Mouse (Mus musculus): Measurements from ENCODE around the gene Gm8332.
"Not testable (repeated sequence)": the region's sequence is repeated elsewhere in the genome, so short reads cannot be mapped to it uniquely, and the experiment has no call there.

Gene Gm8332

GRCm38 (mm10) chr12:88250000-88250399, at the start of gene Gm8332:
Gene Gm8332, minus strand, starts transcription at chr12:88250100.
- DNase-seq, result not testable (repeated sequence)

DNA sequence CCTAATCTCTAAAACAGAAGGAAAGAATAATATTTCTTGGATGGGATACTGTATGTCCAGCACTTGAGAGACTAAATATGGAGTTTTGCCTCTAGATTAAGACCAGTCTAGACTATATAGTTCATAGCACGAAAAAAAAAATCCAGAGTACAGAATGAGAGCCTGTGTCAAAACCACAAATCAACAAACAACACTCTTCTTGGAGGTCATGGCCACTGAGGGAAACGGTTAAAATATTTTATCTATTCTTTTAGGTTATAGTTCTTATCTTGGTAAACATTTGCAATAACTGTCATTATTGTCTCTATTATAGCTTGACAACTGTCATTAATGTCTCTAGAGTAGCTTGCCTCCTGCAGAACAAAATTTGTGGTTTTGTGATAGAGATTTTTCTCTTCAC, 47.3 kb upstream of the Gm8332 start:
- not testable (repeated sequence) for DNase-seq

DNA sequence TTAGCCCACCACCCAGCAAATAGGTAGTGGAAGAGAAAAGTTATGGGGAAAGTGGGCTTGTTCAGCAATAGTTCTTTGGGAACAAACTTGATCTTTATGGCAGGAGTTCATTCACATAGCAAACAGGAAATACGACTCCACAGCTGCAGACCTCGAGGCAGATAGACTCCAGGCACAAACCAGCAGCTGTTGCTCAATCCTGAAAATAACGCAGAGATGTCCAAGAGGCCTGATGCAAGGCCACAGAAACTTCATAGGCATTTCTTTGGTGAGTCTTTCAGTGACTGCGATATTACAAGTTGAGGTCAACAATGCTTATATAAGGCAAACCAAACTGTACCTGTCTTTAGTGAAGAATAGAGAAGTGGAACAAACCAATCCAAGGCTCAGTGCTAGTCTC, 43.2 kb upstream of the Gm8332 start:
- DNase-seq, result not testable (repeated sequence)

DNA sequence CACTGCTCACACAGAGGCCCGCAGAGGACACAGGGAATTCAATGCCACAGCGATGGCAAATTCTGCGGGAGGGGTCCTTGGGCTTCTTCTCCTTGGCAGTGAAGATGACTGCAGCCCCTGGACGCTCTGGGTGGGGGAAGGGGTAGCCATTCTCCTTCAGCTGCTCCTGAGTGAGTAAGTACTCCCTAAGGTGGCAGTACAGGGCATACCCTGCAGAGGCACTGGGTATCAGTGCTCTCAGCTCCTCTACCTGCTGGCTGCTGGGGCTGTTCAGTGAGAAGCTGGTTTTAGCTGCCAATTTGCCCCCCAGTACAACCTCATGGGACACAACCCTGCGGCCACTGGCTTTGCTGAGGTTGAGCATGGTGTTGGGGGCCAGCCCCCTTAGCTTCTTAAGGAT, 35.3 kb upstream of the Gm8332 start:
- DNase-seq, result not testable (repeated sequence)

GRCm38 (mm10) chr12:88274400-88274799, 24.5 kb upstream of the Gm8332 start, which contains the start of gene Gm5662:
Gene Gm5662, minus strand, starts transcription at chr12:88274500.
- not testable (repeated sequence) for DNase-seq

DNA sequence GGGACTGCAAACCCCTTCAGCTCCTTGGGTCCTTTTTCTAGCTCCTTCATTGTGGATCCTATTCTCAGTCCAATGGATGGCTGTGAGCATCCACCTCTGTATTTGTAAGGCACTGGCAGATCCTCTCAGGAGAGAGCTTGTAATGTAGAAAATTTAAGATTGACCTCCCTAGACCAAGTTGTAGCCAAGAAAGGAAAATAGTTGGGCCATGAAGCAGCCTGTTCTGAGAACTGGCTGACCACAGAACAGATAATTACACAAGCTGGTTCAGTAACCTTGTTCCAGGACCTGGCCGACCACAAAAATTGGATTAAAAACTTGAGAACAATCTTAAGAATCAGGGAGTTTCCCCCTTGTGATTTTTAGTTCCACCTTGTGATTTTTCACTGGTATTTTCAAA, 7.3 kb upstream of the Gm8332 start:
- DNase-seq, result no peak

- DNase-seq, result not testable (repeated sequence)
Measured at GRCm38 (mm10) chr12:88255917-88256316, 6.0 kb upstream of the Gm8332 start.

DNA sequence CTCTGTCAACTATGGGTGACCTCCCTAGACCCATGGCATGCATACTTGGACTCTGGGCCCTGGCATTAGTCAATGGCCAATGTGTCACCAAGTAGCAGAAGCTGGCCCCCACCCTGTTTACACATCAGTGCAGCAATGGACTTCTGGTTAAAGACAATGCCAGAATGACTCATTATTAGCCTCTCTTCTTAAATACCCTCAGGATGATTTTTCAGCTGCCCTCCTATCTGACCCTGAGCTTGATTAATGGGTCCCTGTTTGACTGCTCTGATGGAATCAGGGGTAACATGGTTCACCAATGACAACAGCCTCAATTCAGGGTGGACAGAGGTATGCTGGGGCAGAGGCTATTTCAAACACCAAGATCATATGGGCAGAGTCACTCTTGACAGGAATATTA, 4.1 kb downstream of the Gm8332 start:
- not testable (repeated sequence) for DNase-seq

GRCm38 (mm10) chr12:88242940-88243339, 7.0 kb downstream of the Gm8332 start:
- DNase-seq, result not testable (repeated sequence)

- DNase-seq, result no peak
Measured at GRCm38 (mm10) chr12:88219445-88219844, 30.5 kb downstream of the Gm8332 start.

- DNase-seq, result not testable (repeated sequence)
Measured at GRCm38 (mm10) chr12:88218059-88218458, 31.8 kb downstream of the Gm8332 start.

DNA sequence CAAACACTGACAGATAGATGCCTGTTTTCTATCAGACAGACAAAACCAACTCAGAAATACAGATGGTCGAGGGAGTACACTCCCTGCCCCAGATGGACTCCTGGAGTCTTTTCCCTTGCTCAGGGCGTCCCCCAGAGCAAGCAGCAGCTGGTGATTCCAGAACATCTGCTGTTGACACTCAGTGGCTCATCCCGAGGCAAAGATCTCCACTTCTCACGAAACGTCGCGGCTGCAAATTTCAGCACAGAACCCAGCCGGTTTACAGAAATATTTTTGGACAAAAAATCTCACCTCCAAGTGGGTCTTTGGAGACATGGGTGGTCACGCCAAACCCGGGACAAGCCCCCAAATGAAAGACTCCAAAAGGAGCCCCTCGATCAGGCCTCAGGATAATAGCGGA, 35.3 kb downstream of the Gm8332 start:
- no peak for DNase-seq

DNA sequence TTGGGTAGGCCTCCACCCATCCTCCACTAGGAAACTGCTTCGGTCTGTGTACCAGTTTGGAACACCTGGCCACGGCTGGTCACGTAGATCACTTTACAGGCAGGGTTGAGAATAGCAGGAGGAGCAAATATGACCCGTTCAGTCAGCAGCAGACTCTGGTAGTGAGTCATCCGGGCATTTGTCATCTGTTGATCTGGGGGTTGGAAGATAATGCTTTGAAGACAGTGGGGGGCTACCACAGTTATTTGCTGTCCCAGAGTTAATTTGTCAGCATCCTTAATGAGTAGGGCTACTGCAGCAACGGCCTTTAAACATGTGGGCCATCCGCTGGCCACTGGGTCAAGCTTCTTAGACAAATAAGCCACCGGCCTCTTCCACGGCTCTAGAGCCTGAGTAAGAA, 38.4 kb downstream of the Gm8332 start:
- DNase-seq, result not testable (repeated sequence)

- DNase-seq, result no peak
Measured at GRCm38 (mm10) chr12:88202856-88203255, 47.0 kb downstream of the Gm8332 start.

All from kidney, adult 11 months (tissue).